Mouse (Mus musculus) left cerebral cortex, adult 2 months (tissue): ENCODE measurements around the gene Tgm6. TPM values are rescaled to one million over a fixed set of nuclear protein-coding genes. Genes with fewer than 3 reads are reported as not detected.

ENCODE experiments used
- DNase-seq, 2 experiments: peaks; one replicate each; pipeline ENCODE4 v3.0.0; 2021 to 2022; ENCODE audit warnings: low spot score in 2 of 2, mixed read lengths in 1 of 2; ENCODE audit errors: extremely low spot score in 1 of 2
- H3K27ac ChIP-seq: fragments of 200-600 bp; 2 replicates; pipeline ENCODE4 v1.8.1; 2022
- H3K4me3 ChIP-seq: fragments of 200-600 bp; 2 replicates; pipeline ENCODE4 v1.8.1; 2022
- CTCF ChIP-seq: fragments of 200-600 bp; IDR thresholded peaks from 2 replicates; pipeline ENCODE4 v1.8.1; 2022; ENCODE audit warnings: antibody characterized with exemption, mild to moderate bottlenecking, moderate library complexity
- intact Hi-C: fragments of 180-260 bp; cut with DNase I; formaldehyde crosslinking; loops from one replicate; pipeline ENCODE4 v1.15.1; 2025
- total RNA-seq, 2 experiments: library from RNA; stranded (reverse); gene quantifications; 2 replicates each; pipeline ENCODE4 v1.2.3; 2021

Tgm6 gene
- total RNA-seq, 2 experiments from 2014 or later = 0.16 TPM; not detected in 1

DNA sequence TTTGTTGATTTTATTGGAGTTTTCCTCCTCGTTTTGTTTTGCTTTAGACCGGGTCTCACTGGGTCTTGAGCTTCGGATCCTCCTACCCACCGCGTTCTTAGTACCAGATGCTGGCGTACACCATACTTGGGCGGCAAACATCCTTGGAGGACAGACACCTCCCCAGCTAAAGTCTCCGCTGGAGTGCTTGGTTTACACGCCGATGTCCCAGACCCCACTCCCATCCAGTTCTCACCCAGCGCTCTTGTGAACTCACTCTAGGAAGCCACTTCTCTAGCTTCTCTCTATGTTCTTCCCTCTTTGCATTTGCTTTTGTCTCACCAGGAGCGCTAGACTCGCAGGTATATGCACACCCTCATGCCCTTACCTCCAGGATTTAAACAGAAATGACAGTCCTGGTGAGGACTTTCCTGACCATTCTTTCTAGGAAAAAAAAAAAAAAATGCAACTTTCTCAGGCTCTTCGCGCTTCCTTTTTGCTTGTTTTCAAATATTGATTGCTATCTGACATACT lies 67.3 kb downstream of the Tgm6 start:
- peak overlapping the region; percentile 97 for H3K27ac ChIP-seq
- no peak for DNase-seq
- intact Hi-C loops = loop anchor here (2.0 kb wide), 1 partner anchor 63 kb away; no protein-coding TSS in a partner anchor
- peak overlapping the region; percentile 80 for H3K4me3 ChIP-seq
- no peak for TF ChIP-seq CTCF

- no peak for DNase-seq
Observed at GRCm38 (mm10) chr2:130188391-130188790, 76.2 kb downstream of the Tgm6 start.

DNA sequence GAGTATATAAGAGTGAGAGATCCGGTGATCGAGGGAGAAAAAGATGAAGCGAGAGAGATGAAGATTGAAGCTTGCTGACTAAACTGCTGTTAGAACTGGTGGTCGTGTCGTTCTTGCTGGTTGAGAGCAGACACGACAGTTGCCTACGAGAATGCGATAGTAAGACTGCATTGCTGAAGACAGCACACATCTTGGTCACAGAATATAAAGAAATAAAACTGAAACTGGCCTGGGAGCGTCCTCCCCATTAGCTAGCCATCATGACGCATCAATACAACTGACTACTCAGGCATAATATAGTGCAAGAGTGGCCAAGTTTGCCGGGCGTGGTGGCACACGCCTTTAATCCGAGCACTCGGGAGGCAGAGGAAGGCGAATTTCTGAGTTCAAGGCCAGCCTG lies 82.7 kb downstream of the Tgm6 start, which contains the start of gene Tmc2:
TSS of gene Tmc2 (plus strand) at position 301 of the 400 bp plus-strand sequence.
- Histone ChIP-seq H3K27ac (no peak within 1 kb of the TSS), H3K4me3 (no peak within 1 kb of the TSS)
- no peak for TF ChIP-seq CTCF
- intact Hi-C loops = no loop called here
- DNase-seq = no peak

More at GRCm38 (mm10) chr2:130188391-130188790, 76.2 kb downstream of the Tgm6 start:
- intact Hi-C loops = no loop called here
- no peak for TF ChIP-seq CTCF
- H3K4me3 ChIP-seq = no peak overlapping the region
- no peak overlapping the region for H3K27ac ChIP-seq

- no peak for TF ChIP-seq CTCF
- intact Hi-C loops = no loop called here
- no peak overlapping the region for H3K27ac ChIP-seq
- DNase-seq = no peak
- H3K4me3 ChIP-seq = no peak overlapping the region
Observed at GRCm38 (mm10) chr2:130200961-130201360, 88.7 kb downstream of the Tgm6 start.

Other genes starting within 250 kb of the Tgm6 start
- gene Tgm3, start 100.1 kb upstream of the Tgm6 start, total RNA-seq = 1 to 10 TPM; 3.2 to 3.3 TPM
- 100 to 1,000 TPM; 101 to 112 TPM for gene Snrpb, start 67.0 kb downstream of the Tgm6 start, total RNA-seq
- not detected for gene Tmc2, start 82.8 kb downstream of the Tgm6 start, total RNA-seq
- gene Nop56, start 162.0 kb downstream of the Tgm6 start, total RNA-seq = 100 to 1,000 TPM; 140 to 144 TPM
- 100 to 1,000 TPM; 285 to 286 TPM for gene Idh3b, start 172.1 kb downstream of the Tgm6 start, total RNA-seq
- gene Ebf4, start 182.8 kb downstream of the Tgm6 start, total RNA-seq = 1 to 10 TPM; 9.7 to 9.8 TPM